Mouse (Mus musculus): ENCODE results near the gene Sema5b.

The Sema5b gene

DNA sequence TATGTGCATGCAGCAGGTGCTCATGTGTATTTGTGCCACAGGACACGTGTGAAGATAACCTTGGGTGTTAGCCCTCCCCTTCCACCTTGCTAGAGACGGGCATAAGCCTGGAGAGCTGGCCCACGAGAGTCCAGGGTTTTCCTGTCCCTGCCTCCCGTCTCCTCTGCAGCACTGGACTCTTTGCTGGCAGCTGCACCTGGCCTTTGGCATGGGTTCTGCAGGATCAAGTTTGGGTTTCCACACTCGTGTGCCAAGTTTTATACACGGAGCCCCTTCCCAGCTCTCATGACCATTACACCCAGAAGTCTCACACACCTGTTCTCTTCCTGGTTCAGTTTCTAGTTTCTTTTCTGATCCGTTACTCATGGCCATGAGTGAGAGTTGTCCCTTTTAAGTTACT lies 172.7 kb downstream of the Sema5b start:
- DNase-seq (ENCODE audit: low read depth): no peak

All from 416B (cell line).